Mouse (Mus musculus) layer of hippocampus, postnatal 14 days (tissue): ENCODE results near the gene Gucy1b2. TPM values are rescaled to one million over a fixed set of nuclear protein-coding genes. Genes with fewer than 3 reads are reported as not detected.

ENCODE experiments used
- DNase-seq, 2 experiments: peaks; one replicate each; pipeline ENCODE4 v3.0.0; 2021 to 2022; ENCODE audit warnings: low spot score in 2 of 2, mixed read lengths in 1 of 2
- total RNA-seq, 2 experiments: library from RNA; stranded (reverse); gene quantifications; 2 replicates each; pipeline ENCODE4 v1.2.3; 2021

Gene Gucy1b2
- total RNA-seq, 2 experiments from 2014 or later = 0.39 to 0.64 TPM

DNA sequence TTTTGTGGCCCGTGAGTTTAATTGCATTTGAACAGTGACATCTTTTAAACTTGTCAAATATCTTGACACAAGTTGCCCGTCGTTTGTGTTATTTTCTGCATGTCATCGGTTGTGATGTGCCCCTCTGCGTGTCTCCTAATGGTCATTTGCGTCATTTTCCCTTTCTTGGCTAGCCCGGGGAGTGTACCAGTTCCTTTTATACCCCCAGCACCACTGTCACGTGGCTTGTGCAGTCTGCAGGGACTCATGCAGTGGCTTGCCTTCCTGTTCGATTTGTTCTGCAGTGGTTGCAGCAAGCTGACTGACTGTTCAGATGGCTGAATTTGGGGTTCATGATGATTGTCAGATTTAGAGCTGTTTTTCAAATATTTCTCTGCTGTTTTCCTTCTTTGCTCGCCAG lies 82.1 kb downstream of the Gucy1b2 start:
- no peak for DNase-seq

DNA sequence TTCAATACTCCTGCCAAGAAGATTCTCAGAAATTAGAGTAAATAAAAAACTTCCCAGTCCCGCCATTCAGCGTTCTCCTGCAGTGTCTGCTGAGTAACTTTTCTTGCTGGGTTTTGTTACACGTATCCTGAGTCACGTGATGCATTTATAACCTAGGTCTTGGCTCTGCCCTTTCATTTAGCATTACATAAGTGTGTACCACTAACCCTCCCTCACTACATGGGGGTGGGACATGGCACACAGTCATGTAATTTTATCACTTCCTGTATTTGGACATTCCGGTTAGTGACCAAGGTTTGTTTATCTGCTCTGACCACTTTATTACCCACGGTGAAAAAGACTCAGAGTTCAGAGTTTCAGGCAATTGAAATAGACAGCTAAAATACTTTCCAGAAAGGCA lies 85.3 kb downstream of the Gucy1b2 start:
- no peak for DNase-seq

DNA sequence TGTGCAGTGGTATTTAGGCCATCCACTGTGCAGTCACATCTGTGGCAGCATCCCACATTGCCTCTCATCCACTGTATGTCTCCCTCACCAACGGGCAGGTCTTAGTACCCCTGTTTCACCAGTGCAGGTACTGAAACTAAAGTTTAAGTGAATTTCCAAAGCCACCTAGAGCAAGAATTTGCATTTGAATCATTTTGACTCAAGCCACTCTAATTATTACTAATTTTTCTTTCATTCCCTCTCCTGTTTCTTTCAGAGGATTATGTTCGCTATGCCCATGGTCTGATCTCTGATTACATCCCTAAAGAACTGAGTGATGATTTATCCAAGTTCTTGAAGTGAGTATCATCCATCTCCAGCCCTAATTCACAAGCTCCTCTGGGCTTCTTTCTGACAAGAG lies 92.3 kb downstream of the Gucy1b2 start:
- no peak for DNase-seq

DNA sequence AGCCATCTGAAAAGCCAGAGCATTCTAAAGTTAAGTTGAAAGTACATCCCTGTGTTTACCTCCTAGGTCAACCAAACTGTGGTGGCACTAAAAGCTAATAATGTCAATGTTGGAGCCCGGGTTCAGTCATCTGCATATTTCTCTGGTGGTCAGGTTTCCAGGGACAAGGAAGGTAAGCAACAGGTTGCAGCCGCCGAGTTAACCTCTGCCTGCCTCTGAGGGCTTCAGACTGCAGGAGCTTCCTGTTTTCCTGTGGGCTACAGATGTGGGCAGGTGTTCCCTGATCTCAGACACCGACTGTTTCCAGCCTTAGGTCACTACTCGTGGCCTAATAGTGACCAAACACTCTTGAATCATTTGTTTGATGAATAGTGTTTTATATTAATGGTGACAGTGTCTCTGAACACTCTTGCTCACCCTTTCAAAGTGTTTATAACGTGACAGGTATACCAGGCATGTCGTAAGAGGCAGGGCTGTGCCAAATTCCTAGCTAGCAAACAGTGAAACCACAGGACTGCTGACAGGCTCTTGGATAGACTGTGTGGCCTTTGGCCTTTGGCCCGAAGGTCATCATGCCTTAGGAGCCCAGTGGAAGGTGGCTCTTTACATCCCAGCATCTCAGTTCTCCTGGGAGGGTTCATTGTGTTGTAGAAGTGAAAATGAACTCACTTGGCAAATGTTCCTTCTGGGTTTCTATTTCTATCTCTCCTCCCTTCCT lies 94.7 kb downstream of the Gucy1b2 start:
- DNase-seq = no peak

DNA sequence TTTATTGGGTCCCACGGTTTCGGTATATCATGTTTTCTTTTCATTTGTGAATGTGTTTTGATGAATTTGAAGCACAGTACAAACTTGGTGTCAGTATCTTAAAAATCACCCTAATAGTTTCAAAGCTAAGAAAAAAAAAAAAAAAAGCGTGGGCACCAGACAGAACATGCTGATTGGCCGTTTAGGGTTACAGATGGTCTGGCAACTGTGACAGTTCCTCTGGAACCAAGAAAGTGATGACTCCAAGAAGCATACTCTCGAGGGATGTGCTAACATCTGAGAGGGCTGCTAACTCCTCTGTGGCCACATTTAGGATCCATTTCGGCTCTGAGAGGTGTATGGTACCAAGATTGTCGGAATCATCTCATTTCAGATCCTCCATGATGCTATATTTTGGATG lies 100.9 kb downstream of the Gucy1b2 start:
- no peak for DNase-seq

DNA sequence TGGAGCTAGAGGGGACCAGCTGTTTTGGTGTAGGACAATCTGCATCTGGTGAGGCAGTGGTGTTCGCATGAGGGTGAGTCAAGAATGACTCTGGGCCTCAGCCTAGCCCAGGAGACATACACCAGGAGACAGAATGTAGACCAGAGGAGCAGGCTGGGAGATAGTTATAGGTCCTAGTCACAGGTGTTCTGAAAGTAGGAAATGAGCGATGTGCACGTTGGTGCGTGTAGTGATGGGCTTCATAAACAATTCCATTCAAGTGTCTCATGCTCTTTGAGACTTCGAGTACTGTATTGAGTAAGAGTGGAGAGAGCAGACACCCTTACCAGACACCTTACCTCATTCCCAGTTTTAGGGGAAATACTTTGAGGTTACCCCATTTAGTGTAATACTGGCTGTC lies 102.3 kb downstream of the Gucy1b2 start:
- DNase-seq = no peak

DNA sequence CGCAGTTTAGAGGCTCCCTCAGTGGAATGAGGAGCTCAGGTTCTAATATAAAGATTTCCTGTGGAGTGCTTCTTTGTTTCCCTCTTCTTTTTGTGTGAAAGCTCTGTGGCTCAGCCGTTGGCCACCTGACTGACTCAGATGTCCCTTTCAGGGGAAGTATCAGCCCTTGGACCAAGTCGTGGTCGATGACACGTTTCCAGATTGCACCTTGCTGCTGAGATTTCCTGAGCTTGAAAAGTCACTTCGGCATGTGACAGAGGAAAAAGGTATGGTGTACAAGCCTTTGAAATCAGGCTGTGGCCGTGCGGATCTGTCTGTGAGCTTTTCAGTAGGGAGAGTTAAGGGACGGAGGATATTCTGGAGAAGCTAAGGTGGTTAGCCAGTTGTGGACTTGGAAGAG lies 102.7 kb downstream of the Gucy1b2 start:
- no peak for DNase-seq

DNA sequence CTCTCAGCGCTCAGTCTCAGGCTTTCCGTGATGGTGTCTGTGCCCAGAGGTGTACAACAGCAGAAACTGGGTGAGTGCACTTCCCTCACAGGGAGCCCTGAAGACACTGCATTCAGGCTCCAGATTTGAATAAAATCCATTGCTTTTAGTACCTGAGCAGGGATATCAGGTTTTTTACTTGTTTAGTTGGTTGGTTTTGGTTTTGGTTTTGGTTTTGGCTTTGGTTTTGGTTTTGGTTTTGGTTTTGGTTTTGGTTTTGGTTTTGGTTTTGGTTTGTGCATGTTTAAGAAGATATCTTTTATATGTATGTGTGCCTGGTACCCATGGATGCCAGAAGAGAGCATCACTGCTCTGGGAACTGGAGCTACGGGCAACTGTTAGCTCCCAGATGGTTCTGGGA lies 105.2 kb downstream of the Gucy1b2 start:
- no peak for DNase-seq

DNA sequence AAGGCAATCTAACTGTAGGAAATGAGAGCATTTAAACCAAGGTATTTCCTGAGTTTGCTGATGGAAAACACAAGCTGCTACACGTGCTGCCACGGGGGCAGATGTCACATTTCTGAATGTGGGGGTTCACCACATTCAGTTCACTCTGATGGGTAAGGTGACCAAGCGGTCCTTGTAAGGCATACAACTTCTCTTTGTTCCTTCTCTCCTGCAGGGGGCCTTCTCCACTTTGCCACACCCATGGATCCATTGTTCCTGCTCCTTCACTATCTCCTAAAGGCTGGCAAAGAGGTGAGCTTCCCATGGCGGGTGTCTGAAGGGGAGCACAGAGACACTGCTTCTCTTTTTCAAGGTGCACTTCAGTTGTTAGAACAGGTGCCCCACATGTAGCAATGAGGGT lies 105.9 kb downstream of the Gucy1b2 start:
- no peak for DNase-seq

DNA sequence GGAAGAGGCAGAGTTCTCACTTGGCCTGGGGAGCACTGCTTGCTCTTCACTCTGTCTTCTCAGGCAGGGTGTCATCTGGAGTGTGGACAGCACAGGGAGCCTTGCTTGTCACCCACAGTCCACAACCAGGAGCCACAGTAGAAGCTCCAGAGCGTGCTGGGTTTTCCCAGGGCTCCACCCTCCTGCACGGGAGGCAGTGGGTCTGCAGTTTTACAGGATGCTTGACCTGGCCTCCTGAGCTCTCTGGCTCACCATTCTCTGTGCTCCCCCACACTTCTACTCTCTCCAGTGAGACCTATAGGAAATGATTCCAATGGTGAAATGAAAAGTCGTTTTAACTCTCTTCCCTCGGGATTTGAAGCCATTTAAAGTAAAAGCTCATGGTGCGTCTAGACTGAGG lies 106.3 kb downstream of the Gucy1b2 start:
- no peak for DNase-seq

DNA sequence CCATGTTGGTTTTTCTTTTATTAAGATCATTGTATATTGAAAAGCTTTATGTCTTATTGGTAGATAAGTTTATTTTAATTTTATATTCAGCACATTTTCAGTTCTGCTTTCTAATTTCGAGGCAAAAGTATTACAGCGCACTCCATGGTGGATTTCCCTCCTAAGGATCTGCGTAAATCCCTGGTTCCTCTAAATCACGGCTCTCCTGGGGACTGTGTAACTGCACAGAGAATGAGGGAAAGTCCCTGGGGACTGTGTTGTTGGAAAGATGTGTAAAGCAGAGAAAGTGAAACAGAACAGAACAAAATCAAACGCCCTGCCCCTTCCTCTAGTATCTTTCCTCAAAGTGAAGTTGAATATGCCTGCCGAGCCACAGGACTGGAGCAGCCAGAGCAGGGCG lies 109.0 kb downstream of the Gucy1b2 start:
- DNase-seq = no peak

DNA sequence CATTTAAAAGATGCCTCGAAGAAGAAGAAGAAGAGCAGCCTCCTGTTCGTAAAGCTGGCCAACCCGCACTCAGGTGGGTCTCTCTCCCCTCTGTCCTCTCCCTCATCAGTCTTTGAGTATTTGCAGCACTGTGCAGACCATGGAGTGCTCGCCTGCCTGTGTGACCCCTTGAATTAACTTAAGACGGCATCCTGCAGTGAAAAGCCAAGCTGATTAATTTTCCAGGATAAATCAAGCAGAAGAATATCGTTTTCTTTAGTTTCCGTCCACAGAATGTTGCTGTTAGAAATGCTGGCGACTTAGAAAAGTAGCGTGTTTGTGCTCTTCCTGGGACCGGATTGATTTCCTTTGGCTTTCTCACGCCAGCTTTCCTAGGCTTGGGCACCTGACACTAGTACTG lies 109.5 kb downstream of the Gucy1b2 start:
- no peak for DNase-seq

Other genes starting within 250 kb of the Gucy1b2 start
- 10 to 100 TPM; 14.3 to 17.9 TPM for gene Rnaseh2b, start 163.7 kb downstream of the Gucy1b2 start, total RNA-seq
- 1 to 10 TPM; 4.7 to 6.4 TPM for gene Dleu7, start 163.2 kb downstream of the Gucy1b2 start, total RNA-seq
- gene Fam124a, start 99.4 kb upstream of the Gucy1b2 start, total RNA-seq = 10 to 100 TPM; 19.4 to 21.8 TPM
- not detected for gene Gm4131, start 110.6 kb upstream of the Gucy1b2 start, total RNA-seq
- not detected for gene Serpine3, start 207.4 kb upstream of the Gucy1b2 start, total RNA-seq